Mouse (Mus musculus): Measurements from ENCODE around the gene Galns. TPM values are rescaled to one million over a fixed set of nuclear protein-coding genes. Genes with fewer than 3 reads are reported as not detected.

Gene Galns
- polyA plus RNA-seq, 1 experiment from 2014 or later: 7.4 TPM

GRCm38 (mm10) chr8:122558671-122559349 lies 52.5 kb downstream of the Galns start:
- H3K4me1 ChIP-seq: peaks cover 26% of the 10 kb centered on the region
- H3K27me3 ChIP-seq: no peaks in the 10 kb centered on the region
- 0 out of 2 replicates have a peak overlapping the region, but pooled peaks have one; percentile 14 for H3K27ac ChIP-seq
- no peak overlapping the region for H3K4me3 ChIP-seq
- 15% methylated on average over 12 of the region's 12 CpGs for WGBS
- H3K36me3 ChIP-seq: no peaks in the 10 kb centered on the region
- no peaks in the 10 kb centered on the region for H3K9me3 ChIP-seq
- no peak overlapping the region for H3K4me2 ChIP-seq (replicated peaks)
- H3K9ac ChIP-seq: no peak overlapping the region
- no peak for ATAC-seq (ENCODE audit: insufficient number of reproducible peaks, insufficient read depth, low FRiP score, low TSS enrichment)

GRCm38 (mm10) chr8:122557248-122558038 lies 53.8 kb downstream of the Galns start:
- H3K36me3 ChIP-seq: no peaks in the 10 kb centered on the region
- no peak overlapping the region for H3K9ac ChIP-seq
- 38% methylated on average over 10 of the region's 10 CpGs for WGBS
- H3K4me3 ChIP-seq: no peak overlapping the region
- no peak overlapping the region; the same call in 1 of the 2 replicates for H3K4me2 ChIP-seq (replicated peaks)
- H3K27me3 ChIP-seq: no peaks in the 10 kb centered on the region
- peaks cover 26% of the 10 kb centered on the region for H3K4me1 ChIP-seq
- peak overlapping the region; percentile 77; the same call in 1 of the 2 replicates for H3K27ac ChIP-seq
- 0 out of 2 replicates have a peak, but pooled peaks have one; percentile 19 for ATAC-seq (ENCODE audit: insufficient number of reproducible peaks, insufficient read depth, low FRiP score, low TSS enrichment)
- H3K9me3 ChIP-seq: no peaks in the 10 kb centered on the region

- peak overlapping the region; percentile 77 for H3K27ac ChIP-seq
- no peaks in the 10 kb centered on the region for H3K9me3 ChIP-seq
- no peak overlapping the region for H3K4me2 ChIP-seq (replicated peaks)
- no peak overlapping the region for H3K9ac ChIP-seq
- H3K4me3 ChIP-seq: no peak overlapping the region
- no peaks in the 10 kb centered on the region for H3K27me3 ChIP-seq
- 64% methylated on average over 12 of the region's 12 CpGs for WGBS
- ATAC-seq (ENCODE audit: insufficient number of reproducible peaks, insufficient read depth, low FRiP score, low TSS enrichment): no peak
- peaks cover 29% of the 10 kb centered on the region for H3K4me1 ChIP-seq
- no peaks in the 10 kb centered on the region for H3K36me3 ChIP-seq
Observed at GRCm38 (mm10) chr8:122556030-122557009, 54.9 kb downstream of the Galns start.

- no peaks in the 10 kb centered on the region for H3K36me3 ChIP-seq
- ATAC-seq (ENCODE audit: insufficient number of reproducible peaks, insufficient read depth, low FRiP score, low TSS enrichment): no peak
- no peak overlapping the region for H3K4me2 ChIP-seq (replicated peaks)
- no peak overlapping the region for H3K4me3 ChIP-seq
- no peak overlapping the region for H3K27ac ChIP-seq
- H3K4me1 ChIP-seq: peaks cover 39% of the 10 kb centered on the region
- H3K9me3 ChIP-seq: no peaks in the 10 kb centered on the region
- H3K9ac ChIP-seq: no peak overlapping the region
- no peaks in the 10 kb centered on the region for H3K27me3 ChIP-seq
- 77% methylated on average over 6 of the region's 6 CpGs for WGBS
Observed at GRCm38 (mm10) chr8:122554786-122555185, 56.5 kb downstream of the Galns start.

- no peaks in the 10 kb centered on the region for H3K9me3 ChIP-seq
- no peaks in the 10 kb centered on the region for H3K27me3 ChIP-seq
- WGBS: 14% methylated on average over 44 of the region's 56 CpGs
- H3K36me3 ChIP-seq: no peaks in the 10 kb centered on the region
- ATAC-seq (ENCODE audit: insufficient number of reproducible peaks, insufficient read depth, low FRiP score, low TSS enrichment): peak; percentile 69; the same call in 1 of the 2 replicates
- peak within 1 kb of the TSS; percentile 71 for H3K4me3 ChIP-seq
- peaks cover 40% of the 10 kb centered on the region for H3K4me1 ChIP-seq
- peak within 1 kb of the TSS; percentile 93 for H3K4me2 ChIP-seq (replicated peaks)
- H3K27ac ChIP-seq: peak within 1 kb of the TSS; percentile 85
- H3K9ac ChIP-seq: peak within 1 kb of the TSS; percentile 88
Observed at GRCm38 (mm10) chr8:122551265-122552051, 59.8 kb downstream of the Galns start, which contains the start of gene Piezo1. Gene Piezo1 (minus strand): TSS chr8:122551329.

- WGBS: under 1% methylated on average over 42 of the region's 43 CpGs
- Histone ChIP-seq H3K36me3 (no peaks in the 10 kb centered on the region), H3K4me1 (peaks cover 40% of the 10 kb centered on the region), H3K27me3 (no peaks in the 10 kb centered on the region), H3K9me3 (no peaks in the 10 kb centered on the region), H3K27ac (peak overlapping the region; percentile 85), H3K4me3 (peak overlapping the region; percentile 71), H3K4me2 (replicated peaks) (peak overlapping the region; percentile 93), H3K9ac (peak overlapping the region; percentile 88)
- no peak for ATAC-seq (ENCODE audit: insufficient number of reproducible peaks, insufficient read depth, low FRiP score, low TSS enrichment)
Observed at GRCm38 (mm10) chr8:122550995-122551264, 60.3 kb downstream of the Galns start.

- Histone ChIP-seq H3K4me2 (replicated peaks) (peak overlapping the region; percentile 93), H3K4me1 (peaks cover 40% of the 10 kb centered on the region)
- peak; percentile 29; the same call in 1 of the 2 replicates for ATAC-seq (ENCODE audit: insufficient number of reproducible peaks, insufficient read depth, low FRiP score, low TSS enrichment)
Observed at GRCm38 (mm10) chr8:122550234-122550994, 60.8 kb downstream of the Galns start.

GRCm38 (mm10) chr8:122548891-122549439 lies 62.3 kb downstream of the Galns start:
- Histone ChIP-seq H3K27me3 (no peaks in the 10 kb centered on the region), H3K27ac (peak overlapping the region; percentile 30; the same call in 1 of the 2 replicates), H3K36me3 (no peaks in the 10 kb centered on the region), H3K9me3 (no peaks in the 10 kb centered on the region), H3K4me1 (peaks cover 40% of the 10 kb centered on the region), H3K4me3 (0 out of 2 replicates have a peak overlapping the region, but pooled peaks have one; percentile 71), H3K4me2 (replicated peaks) (peak overlapping the region; percentile 93), H3K9ac (no peak overlapping the region)
- no peak for ATAC-seq (ENCODE audit: insufficient number of reproducible peaks, insufficient read depth, low FRiP score, low TSS enrichment)
- 90% methylated on average over 3 of the region's 3 CpGs for WGBS

More at GRCm38 (mm10) chr8:122550234-122550994, 60.8 kb downstream of the Galns start:
- WGBS: 2% methylated on average over 52 of the region's 52 CpGs
- Histone ChIP-seq H3K27me3 (no peaks in the 10 kb centered on the region), H3K9me3 (no peaks in the 10 kb centered on the region), H3K9ac (peak overlapping the region; percentile 88), H3K36me3 (no peaks in the 10 kb centered on the region), H3K4me3 (peak overlapping the region; percentile 71), H3K27ac (peak overlapping the region; percentile 85)

- Histone ChIP-seq H3K36me3 (no peaks in the 10 kb centered on the region), H3K9me3 (no peaks in the 10 kb centered on the region), H3K4me3 (no peak overlapping the region), H3K9ac (no peak overlapping the region), H3K27ac (no peak overlapping the region), H3K4me1 (peaks cover 40% of the 10 kb centered on the region), H3K27me3 (no peaks in the 10 kb centered on the region), H3K4me2 (replicated peaks) (no peak overlapping the region)
- whole genome bisulfite sequencing: 69% methylated on average over 13 of the region's 13 CpGs
- ATAC-seq (ENCODE audit: insufficient number of reproducible peaks, insufficient read depth, low FRiP score, low TSS enrichment): no peak
Observed at GRCm38 (mm10) chr8:122548331-122548730, 62.9 kb downstream of the Galns start.

- no peak for ATAC-seq (ENCODE audit: insufficient number of reproducible peaks, insufficient read depth, low FRiP score, low TSS enrichment)
- Histone ChIP-seq H3K36me3 (no peaks in the 10 kb centered on the region), H3K27ac (peak overlapping the region; percentile 37; the same call in 1 of the 2 replicates), H3K4me2 (replicated peaks) (no peak overlapping the region), H3K9me3 (no peaks in the 10 kb centered on the region), H3K4me1 (peaks cover 40% of the 10 kb centered on the region), H3K27me3 (no peaks in the 10 kb centered on the region), H3K9ac (no peak overlapping the region), H3K4me3 (no peak overlapping the region)
- 35% methylated on average over 5 of the region's 5 CpGs for WGBS
Observed at GRCm38 (mm10) chr8:122547815-122548214, 63.4 kb downstream of the Galns start.
